Mouse (Mus musculus): ENCODE measurements at regions not wholly inside any gene's neighbourhood (a gene's known extent, or its start where the extent isn't known, plus 50 kb on each side); places are given as distances from the start of the nearest gene placed in this dataset.

- DNase-seq (ENCODE audit: low spot score in 2 of 2), result no peak
Measured at GRCm38 (mm10) chr9:56547291-56547977, 129.0 kb downstream of the Hmg20a start.

GRCm38 (mm10) chr9:56549774-56550173 is 131.4 kb downstream of the Hmg20a start:
- no peak for DNase-seq (ENCODE audit: low spot score in 2 of 2)

- DNase-seq (ENCODE audit: low spot score in 2 of 2), result no peak
Measured at GRCm38 (mm10) chr9:56550178-56550577, 131.8 kb downstream of the Hmg20a start.

GRCm38 (mm10) chr9:56551376-56552186 is 133.2 kb downstream of the Hmg20a start:
- no peak for DNase-seq (ENCODE audit: low spot score in 2 of 2)

- no peak for DNase-seq (ENCODE audit: low spot score in 2 of 2)
Measured at GRCm38 (mm10) chr9:56552187-56552686, 133.8 kb downstream of the Hmg20a start.

GRCm38 (mm10) chr9:56552766-56553165 is 134.4 kb downstream of the Hmg20a start:
- DNase-seq (ENCODE audit: low spot score in 2 of 2), result peak; percentile 18 to 50

- DNase-seq (ENCODE audit: low spot score in 2 of 2), result no peak
Measured at GRCm38 (mm10) chr9:56553626-56554025, 135.2 kb downstream of the Hmg20a start.

GRCm38 (mm10) chr9:56554096-56554495 is 135.7 kb downstream of the Hmg20a start:
- DNase-seq (ENCODE audit: low spot score in 2 of 2), result no peak

GRCm38 (mm10) chr9:56559618-56560144 is 141.3 kb downstream of the Hmg20a start:
- no peak for DNase-seq (ENCODE audit: low spot score in 2 of 2)

- no peak for DNase-seq (ENCODE audit: low spot score in 2 of 2)
Measured at GRCm38 (mm10) chr9:56562440-56562839, 144.0 kb downstream of the Hmg20a start.

- DNase-seq (ENCODE audit: low spot score in 2 of 2), result no peak
Measured at GRCm38 (mm10) chr9:56564048-56564737, 145.8 kb downstream of the Hmg20a start.
